Mouse (Mus musculus) urinary bladder, adult 18-20 months (tissue): ENCODE measurements around the gene Atp8a1.

Source experiments
- DNase-seq, 2 experiments: peaks; one replicate each; pipeline ENCODE4 v3.0.0; 2022; ENCODE audit warnings: low spot score in 2 of 2, mixed read lengths in 2 of 2

Atp8a1 gene

GRCm38 (mm10) chr5:67768708-67769107, 78.5 kb downstream of the Atp8a1 start:
- DNase-seq: no peak

- DNase-seq: no peak
Measured at GRCm38 (mm10) chr5:67764798-67765197, 82.4 kb downstream of the Atp8a1 start.

GRCm38 (mm10) chr5:67758126-67758525, 89.1 kb downstream of the Atp8a1 start:
- DNase-seq: no peak

GRCm38 (mm10) chr5:67756138-67756537, 91.1 kb downstream of the Atp8a1 start:
- DNase-seq: peak in 1 of 2 experiments; percentile 28

- DNase-seq: no peak
Measured at GRCm38 (mm10) chr5:67753057-67753456, 94.2 kb downstream of the Atp8a1 start.

- DNase-seq: no peak
Measured at GRCm38 (mm10) chr5:67752629-67753028, 94.6 kb downstream of the Atp8a1 start.

- DNase-seq: no peak
Measured at GRCm38 (mm10) chr5:67752007-67752406, 95.2 kb downstream of the Atp8a1 start.

GRCm38 (mm10) chr5:67739261-67739660, 108.0 kb downstream of the Atp8a1 start:
- no peak for DNase-seq

- DNase-seq: no peak
Measured at GRCm38 (mm10) chr5:67738133-67738532, 109.1 kb downstream of the Atp8a1 start.

GRCm38 (mm10) chr5:67735771-67736170, 111.5 kb downstream of the Atp8a1 start:
- no peak for DNase-seq

- no peak for DNase-seq
Measured at GRCm38 (mm10) chr5:67733551-67734258, 113.5 kb downstream of the Atp8a1 start.

GRCm38 (mm10) chr5:67733150-67733549, 114.1 kb downstream of the Atp8a1 start:
- DNase-seq: no peak

GRCm38 (mm10) chr5:67727755-67728154, 119.5 kb downstream of the Atp8a1 start:
- DNase-seq: no peak

GRCm38 (mm10) chr5:67726810-67727209, 120.4 kb downstream of the Atp8a1 start:
- DNase-seq: no peak

GRCm38 (mm10) chr5:67701641-67702040, 145.6 kb downstream of the Atp8a1 start:
- DNase-seq: no peak

- no peak for DNase-seq
Measured at GRCm38 (mm10) chr5:67699418-67699817, 147.8 kb downstream of the Atp8a1 start.

GRCm38 (mm10) chr5:67698176-67698575, 149.1 kb downstream of the Atp8a1 start:
- no peak for DNase-seq

- DNase-seq: peak; percentile 2 to 5
Measured at GRCm38 (mm10) chr5:67696741-67697596, 150.3 kb downstream of the Atp8a1 start.

GRCm38 (mm10) chr5:67695055-67695710, 152.1 kb downstream of the Atp8a1 start:
- DNase-seq: no peak

GRCm38 (mm10) chr5:67690336-67690735, 156.9 kb downstream of the Atp8a1 start:
- no peak for DNase-seq

GRCm38 (mm10) chr5:67688001-67688400, 159.2 kb downstream of the Atp8a1 start:
- DNase-seq: no peak

GRCm38 (mm10) chr5:67685906-67686305, 161.3 kb downstream of the Atp8a1 start:
- no peak for DNase-seq
